ENCODE assay signal across 8 mouse cellular contexts in genomic region chr7:97331726-97332666, GRCm38 (mm10). TPM values are rescaled to one million over a fixed set of nuclear protein-coding genes. Genes with fewer than 3 reads are reported as not detected.
A peak's percentile ranks its signal among the peaks of the same experiment; 100 is the strongest.
DNase-seq lines count a peak whose midpoint lies in the region; ATAC-seq lines count a peak whose summit lies in the region.

TSS of gene Usp35 (minus strand) at chr7:97332020.
TSS of gene Kctd21 (plus strand) at chr7:97332327.

- peak; percentile 87 for DNase-seq in adipocyte (ENCODE audit: low spot score)
- DNase-seq in embryo, embryonic 10 days (ENCODE audit: low spot score) = peak; percentile 95
- peak; percentile 95 for DNase-seq in gastrocnemius, postnatal 10 days
- DNase-seq in induced T-regulatory cell, adult 2 months (ENCODE audit: low read depth) = peak; percentile 96
- DNase-seq in left cerebral cortex, adult 9 months (ENCODE audit: low spot score in 2 of 2) = peak; percentile 88 to 94
- peak; percentile 97 for DNase-seq in right cerebral cortex, postnatal 14 days
- DNase-seq in urinary bladder, postnatal 36 days (ENCODE audit: low spot score in 2 of 2) = peak; percentile 88 to 94

- peak; percentile 90 for ATAC-seq in megakaryocyte progenitor cell, adult 5-6 weeks (replicated peaks; ENCODE audit: poor library complexity)

RNA-seq across cellular contexts. Expression of gene Usp35, which starts in this region (rescaled TPM):
- total RNA-seq in gastrocnemius, postnatal 10 days (2021) = 1 to 10 TPM; 1.3 to 2.0 TPM
- total RNA-seq in megakaryocyte progenitor cell, adult 5-6 weeks (2015) = 0.05 and 0.10 TPM in 2 replicates
- total RNA-seq in megakaryocyte progenitor cell, adult 5-6 weeks (2017) = 0.20 TPM in 1 of 2 replicates, not detected in the other

RNA-seq across cellular contexts. Expression of gene Kctd21, which starts in this region (rescaled TPM):
- 1 to 10 TPM; 1.3 to 2.3 TPM for total RNA-seq in gastrocnemius, postnatal 10 days (2021)
- total RNA-seq in megakaryocyte progenitor cell, adult 5-6 weeks (2015) = 1.0 and 1.6 TPM in 2 replicates
- 0.54 and 1.1 TPM in 2 replicates for total RNA-seq in megakaryocyte progenitor cell, adult 5-6 weeks (2017)

Comparison
In these comparisons a context has a peak if more than half of its experiments do, and no peak if none do; other contexts are left out.
1. Peak in every context shown above with its lines: DNase-seq and ATAC-seq.